Mouse (Mus musculus) midbrain, embryonic 16.5 days (tissue): ENCODE measurements around the gene Guca2a. TPM values are rescaled to one million over a fixed set of nuclear protein-coding genes. Genes with fewer than 3 reads are reported as not detected.

Experiments used
- ATAC-seq: fragments of 200-750 bp; cut with Nextera tagmentation; 2 replicates; pipeline ENCODE4 v1.8.0; 2017; ENCODE audit warnings: moderate TSS enrichment
- H3K27ac ChIP-seq: fragments of 300-500 bp; sonication (generic); 2 replicates; pipeline ENCODE4 v1.5.1; 2014; ENCODE audit warnings: mild to moderate bottlenecking, low read length, mixed read lengths
- H3K27me3 ChIP-seq: fragments of 300-500 bp; sonication (generic); 2 replicates; pipeline ENCODE4 v1.6.1; 2014; ENCODE audit warnings: low read depth, low read length, mixed read lengths; ENCODE audit not compliant: control insufficient read depth, insufficient read depth
- H3K36me3 ChIP-seq: fragments of 300-500 bp; sonication (generic); 2 replicates; pipeline ENCODE4 v1.6.1; 2014; ENCODE audit warnings: mild to moderate bottlenecking, low read length, moderate library complexity, mixed read lengths; ENCODE audit not compliant: control insufficient read depth, insufficient read depth
- H3K4me1 ChIP-seq: fragments of 300-500 bp; sonication (generic); 2 replicates; pipeline ENCODE4 v1.6.1; 2014; ENCODE audit warnings: mild to moderate bottlenecking, low read length, mixed read lengths; ENCODE audit not compliant: control insufficient read depth, insufficient read depth
- H3K4me2 ChIP-seq: fragments of 300-500 bp; sonication (generic); 2 replicates; pipeline ENCODE4 v1.6.1; 2014; ENCODE audit warnings: mild to moderate bottlenecking, low read length, mixed read lengths
- H3K4me3 ChIP-seq: fragments of 300-500 bp; sonication (generic); 2 replicates; pipeline ENCODE4 v1.5.1; 2014; ENCODE audit warnings: low read depth, mild to moderate bottlenecking, low read length, moderate library complexity, mixed read lengths
- H3K9ac ChIP-seq: fragments of 300-500 bp; sonication (generic); 2 replicates; pipeline ENCODE4 v1.6.1; 2014; ENCODE audit warnings: low read depth, low read length, mixed read lengths
- H3K9me3 ChIP-seq: fragments of 300-500 bp; sonication (generic); replicated peaks from 2 replicates; pipeline ENCODE4 v1.6.1; 2014; ENCODE audit warnings: mild to moderate bottlenecking, low read length, mixed read lengths; ENCODE audit not compliant: control insufficient read depth, poor library complexity, severe bottlenecking
- WGBS: fragments of 180-500 bp; shearing (Covaris S2); extraction: QIAGEN DNeasy Blood & Tissue Kit; methylation state at CpG from one replicate; pipeline ENCODE4 v1.1.7; 2014; 5-methylcytosine and 5-hydroxymethylcytosine counted together
- polyA plus RNA-seq: library from polyadenylated mRNA; unstranded; fragments of >200 nt; fragmentation: Nextera tagmentation; extraction: Ambion mirVana; gene quantifications from 2 replicates; pipeline ENCODE4 v1.2.1, GENCODE M21; 2015

Gene Guca2a
- polyA plus RNA-seq, 1 experiment from 2014 or later: not detected

DNA sequence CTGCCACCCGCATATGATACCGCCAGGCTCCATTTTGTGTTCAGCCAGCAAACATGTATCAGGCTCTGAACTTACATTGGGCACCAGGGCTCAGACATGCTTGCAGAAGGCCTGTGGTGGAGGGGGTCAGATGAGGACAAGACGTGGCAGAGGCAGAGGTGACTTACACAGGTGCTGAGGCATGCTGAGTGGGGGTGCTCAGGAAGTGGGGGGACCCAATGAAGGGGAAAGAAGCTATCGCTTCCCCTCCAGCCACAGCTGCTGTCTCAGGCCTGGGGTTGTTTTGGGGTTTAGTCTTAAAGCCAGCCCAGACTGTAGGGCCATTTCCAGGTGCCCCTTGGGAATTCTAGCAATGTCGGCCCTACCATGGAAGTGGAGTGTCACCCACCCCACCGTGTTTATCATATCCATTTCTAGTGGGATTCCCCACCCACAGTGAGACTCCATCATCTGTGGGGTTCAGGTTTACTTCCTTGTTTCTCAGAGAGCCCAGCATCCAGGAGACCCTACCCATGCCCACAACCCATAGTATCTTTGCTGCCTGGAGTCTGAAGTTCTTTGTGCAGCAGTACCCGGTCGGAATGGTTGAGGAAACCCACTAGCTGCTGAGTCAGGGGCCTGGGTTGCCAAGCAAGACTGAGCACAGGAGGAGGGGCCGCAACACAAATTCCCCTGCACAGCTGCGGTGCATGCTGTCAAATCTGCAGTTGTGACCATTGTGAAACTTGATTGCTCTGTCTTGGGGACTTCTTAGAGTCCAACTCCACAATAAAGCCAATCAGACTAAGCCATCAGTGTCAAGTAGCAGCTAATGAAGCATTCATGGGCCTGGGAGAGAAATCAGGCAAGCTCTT, 32.1 kb downstream of the Guca2a start:
- no peaks in the 10 kb centered on the region for H3K36me3 ChIP-seq
- H3K27ac ChIP-seq: peak overlapping the region; percentile 15; the same call in 1 of the 2 replicates
- H3K4me1 ChIP-seq: peaks cover 7% of the 10 kb centered on the region
- H3K4me3 ChIP-seq: no peak overlapping the region
- no peak overlapping the region for H3K4me2 ChIP-seq
- no peak for ATAC-seq
- H3K9ac ChIP-seq: no peak overlapping the region
- H3K9me3 ChIP-seq: no peaks in the 10 kb centered on the region
- 55% methylated on average over 10 of the region's 10 CpGs for WGBS
- H3K27me3 ChIP-seq: no peaks in the 10 kb centered on the region

DNA sequence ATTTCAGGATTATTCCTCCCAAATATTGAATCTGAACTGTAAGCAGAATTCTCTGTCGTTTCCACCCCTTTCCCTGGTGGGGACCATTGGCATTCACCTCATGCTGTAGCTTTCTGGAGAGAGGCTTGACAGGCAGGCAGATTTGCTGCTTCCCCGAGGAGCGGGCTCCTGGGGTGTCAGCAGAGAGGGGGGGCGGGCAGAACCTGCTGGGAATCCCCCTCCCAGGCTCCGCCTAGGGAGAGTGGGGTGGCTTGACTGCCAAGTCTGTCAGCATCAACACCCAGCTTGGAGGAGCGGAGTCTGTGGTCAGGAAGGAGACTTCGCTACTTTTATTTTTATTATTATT, 32.7 kb downstream of the Guca2a start:
- H3K27me3 ChIP-seq: no peaks in the 10 kb centered on the region
- H3K4me1 ChIP-seq: peaks cover 7% of the 10 kb centered on the region
- H3K9ac ChIP-seq: no peak overlapping the region
- H3K4me3 ChIP-seq: no peak overlapping the region
- H3K36me3 ChIP-seq: no peaks in the 10 kb centered on the region
- ATAC-seq: no peak; the same call in 1 of the 2 replicates
- no peaks in the 10 kb centered on the region for H3K9me3 ChIP-seq
- H3K27ac ChIP-seq: peak overlapping the region; percentile 15; the same call in 1 of the 2 replicates
- H3K4me2 ChIP-seq: no peak overlapping the region
- 32% methylated on average over 7 of the region's 7 CpGs for WGBS

DNA sequence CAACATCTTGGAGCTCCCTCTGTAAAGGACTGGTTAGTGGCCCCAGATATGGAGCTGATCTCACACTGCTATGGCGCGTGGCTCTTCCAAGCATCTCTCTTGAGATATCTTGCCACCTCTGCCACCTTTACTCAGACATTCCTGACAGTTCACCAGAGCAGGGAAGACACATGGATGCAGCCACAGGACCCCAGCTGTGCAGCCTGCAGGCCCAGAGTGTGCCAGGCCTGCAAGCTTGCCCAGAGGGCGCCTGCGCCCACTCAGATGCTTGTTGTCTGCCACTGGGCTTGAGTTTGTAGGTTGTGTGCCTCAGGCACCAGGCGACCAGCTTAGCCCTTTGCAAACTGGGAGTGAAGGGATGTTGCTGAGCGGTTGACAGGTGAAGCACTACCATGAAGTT, 33.2 kb downstream of the Guca2a start:
- peak overlapping the region; percentile 53 for H3K27ac ChIP-seq
- H3K9me3 ChIP-seq: no peaks in the 10 kb centered on the region
- 87% methylated on average over 6 of the region's 6 CpGs for WGBS
- no peak overlapping the region for H3K4me3 ChIP-seq
- H3K27me3 ChIP-seq: no peaks in the 10 kb centered on the region
- ATAC-seq: no peak
- H3K4me2 ChIP-seq: no peak overlapping the region
- H3K9ac ChIP-seq: no peak overlapping the region
- no peaks in the 10 kb centered on the region for H3K36me3 ChIP-seq
- H3K4me1 ChIP-seq: peaks cover 7% of the 10 kb centered on the region

DNA sequence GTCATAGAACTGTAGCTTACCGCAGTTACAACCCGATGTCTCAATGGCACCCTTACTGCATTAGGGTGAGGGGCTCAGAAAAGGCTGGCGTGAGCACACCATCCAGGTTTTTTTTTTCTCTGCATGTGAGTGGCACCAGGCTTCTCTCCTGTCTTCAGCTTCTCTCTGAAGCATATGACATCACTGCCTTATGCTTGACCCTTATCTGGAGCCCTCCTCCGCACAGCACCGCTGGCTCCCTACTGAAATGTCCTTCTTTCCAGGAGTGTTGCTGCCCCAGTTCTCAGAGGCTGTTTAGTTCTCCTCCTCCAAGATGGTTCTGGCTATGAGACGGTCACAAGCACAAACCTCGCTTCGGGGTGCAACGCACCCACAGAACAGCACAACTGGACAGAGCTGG, 33.7 kb downstream of the Guca2a start:
- Histone ChIP-seq H3K27ac (no peak overlapping the region), H3K27me3 (no peaks in the 10 kb centered on the region), H3K9me3 (no peaks in the 10 kb centered on the region), H3K4me3 (no peak overlapping the region), H3K9ac (no peak overlapping the region), H3K4me2 (no peak overlapping the region), H3K36me3 (no peaks in the 10 kb centered on the region), H3K4me1 (peaks cover 7% of the 10 kb centered on the region)
- WGBS: 90% methylated on average over 9 of the region's 9 CpGs
- no peak for ATAC-seq

DNA sequence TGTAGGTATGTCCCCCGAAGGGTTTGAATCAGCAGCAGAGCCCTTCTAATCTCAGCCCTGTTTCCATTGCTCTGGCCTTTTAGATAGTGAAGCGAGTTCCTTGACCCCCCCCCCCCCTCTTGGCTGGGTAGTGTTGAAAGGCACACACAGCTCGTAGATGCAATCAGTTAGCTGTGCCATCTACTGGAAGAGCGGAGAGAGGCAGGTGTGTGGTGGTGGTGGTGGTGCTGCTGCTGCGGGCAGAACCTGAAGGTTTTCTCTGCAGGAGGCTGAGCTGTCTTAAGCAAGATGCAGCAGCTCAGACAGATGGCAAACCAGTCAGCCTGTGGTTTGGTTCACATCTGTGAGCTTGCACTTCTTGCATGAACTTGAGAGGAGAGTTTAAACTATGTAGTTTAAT, 35.2 kb downstream of the Guca2a start:
- ATAC-seq: no peak
- Histone ChIP-seq H3K9me3 (no peaks in the 10 kb centered on the region), H3K27me3 (no peaks in the 10 kb centered on the region), H3K4me1 (peaks cover 7% of the 10 kb centered on the region), H3K4me3 (no peak overlapping the region), H3K9ac (no peak overlapping the region), H3K36me3 (no peaks in the 10 kb centered on the region), H3K4me2 (no peak overlapping the region), H3K27ac (no peak overlapping the region)
- 35% methylated on average over 5 of the region's 5 CpGs for WGBS

DNA sequence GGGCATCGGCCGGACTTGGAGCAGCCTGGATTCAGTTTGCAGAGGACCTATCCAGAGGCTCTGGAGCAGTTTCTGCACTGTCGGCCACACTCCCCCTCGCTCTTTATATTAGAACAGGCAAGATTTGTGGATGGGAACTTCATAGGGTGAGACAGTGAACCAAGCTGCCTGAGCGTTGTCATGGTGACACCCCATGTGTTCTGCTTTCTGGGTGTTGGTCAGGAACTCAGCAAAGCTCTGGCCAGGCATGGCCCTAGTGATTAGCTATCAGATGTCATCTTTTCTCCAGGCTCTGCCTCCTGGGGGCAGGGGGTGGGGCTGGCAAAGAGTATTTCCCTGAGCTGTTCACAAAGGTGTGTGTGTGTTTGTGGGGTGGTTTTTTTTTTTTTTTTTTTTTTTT, 45.1 kb downstream of the Guca2a start:
- H3K36me3 ChIP-seq: no peaks in the 10 kb centered on the region
- H3K4me1 ChIP-seq: peaks cover 4% of the 10 kb centered on the region; the same call in 1 of the 2 replicates
- no peak overlapping the region for H3K27ac ChIP-seq
- WGBS: 26% methylated on average over 5 of the region's 5 CpGs
- no peak overlapping the region for H3K4me3 ChIP-seq
- H3K9ac ChIP-seq: no peak overlapping the region
- H3K9me3 ChIP-seq: no peaks in the 10 kb centered on the region; the same call in 1 of the 2 replicates
- H3K4me2 ChIP-seq: no peak overlapping the region
- no peaks in the 10 kb centered on the region for H3K27me3 ChIP-seq
- ATAC-seq: peak; percentile 73; the same call in 1 of the 2 replicates

DNA sequence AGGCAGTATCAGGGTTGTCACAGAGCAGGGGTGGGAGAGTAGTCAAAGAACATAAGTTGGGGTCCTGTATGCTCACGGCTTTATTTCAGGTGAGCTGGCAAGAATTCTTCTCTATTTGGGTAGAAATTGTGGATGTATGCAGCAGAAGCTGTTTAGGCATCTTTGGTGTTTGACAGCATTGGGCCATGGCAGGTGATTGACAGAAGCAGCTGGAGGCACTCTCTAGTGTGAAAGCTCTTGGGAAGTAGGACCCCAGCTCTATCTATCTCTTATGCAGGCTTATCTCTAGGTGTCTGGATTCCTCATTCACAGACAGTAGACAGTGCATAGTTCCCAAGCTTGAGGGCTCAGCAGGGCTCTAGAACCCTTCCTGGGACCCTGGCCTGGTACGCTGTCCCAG, 48.2 kb downstream of the Guca2a start:
- 97% methylated on average over 2 of the region's 2 CpGs for WGBS
- no peak for ATAC-seq
- H3K4me1 ChIP-seq: peaks cover 4% of the 10 kb centered on the region; the same call in 1 of the 2 replicates

More for the DNA sequence above, 48.2 kb downstream of the Guca2a start:
- Histone ChIP-seq H3K27ac (no peak overlapping the region), H3K4me3 (no peak overlapping the region), H3K36me3 (no peaks in the 10 kb centered on the region), H3K27me3 (no peaks in the 10 kb centered on the region), H3K9ac (no peak overlapping the region), H3K4me2 (no peak overlapping the region), H3K9me3 (no peaks in the 10 kb centered on the region; the same call in 1 of the 2 replicates)

Other genes starting within 250 kb of the Guca2a start
- gene Ccdc30, start 222.2 kb upstream of the Guca2a start, polyA plus RNA-seq: 22.8 and 27.1 TPM in 2 replicates
- gene Ppcs, start 215.3 kb upstream of the Guca2a start, polyA plus RNA-seq: 18.6 and 19.4 TPM in 2 replicates
- 0.64 and 0.76 TPM in 2 replicates for gene Zmynd12, start 214.9 kb upstream of the Guca2a start, polyA plus RNA-seq
- 27.2 and 29.0 TPM in 2 replicates for gene Rimkla, start 145.1 kb upstream of the Guca2a start, polyA plus RNA-seq
- 36.7 and 42.8 TPM in 2 replicates for gene Foxj3, start 100.7 kb upstream of the Guca2a start, polyA plus RNA-seq
- 8.9 and 11.2 TPM in 2 replicates for gene Frg2f1, start 98.2 kb upstream of the Guca2a start, polyA plus RNA-seq
- gene Guca2b, start 21.2 kb downstream of the Guca2a start, polyA plus RNA-seq: not detected in 2 replicates
- gene Hivep3, start 96.1 kb downstream of the Guca2a start, polyA plus RNA-seq: 16.0 and 20.2 TPM in 2 replicates